Mouse (Mus musculus) liver, adult 2 months (tissue): Measurements from ENCODE around the gene Plekhs1. TPM values are rescaled to one million over a fixed set of nuclear protein-coding genes. Genes with fewer than 3 reads are reported as not detected.
"Not testable (repeated sequence)": the region's sequence is repeated elsewhere in the genome, so short reads cannot be mapped to it uniquely, and the experiment has no call there.

ENCODE experiments used
- DNase-seq: peaks from one replicate; pipeline ENCODE4 v3.0.0-alpha.2; 2011; ENCODE audit warnings: low read depth, low spot score; ENCODE audit errors: extremely low read depth
- H3K27ac ChIP-seq: fragments of 200-500 bp; replicated peaks from 2 replicates; pipeline ENCODE4 v1.5.1; 2012; ENCODE audit warnings: low read depth, mild to moderate bottlenecking, control low read depth, inconsistent platforms, low read length; ENCODE audit not compliant: insufficient read depth
- H3K27me3 ChIP-seq: fragments of 200-500 bp; 2 replicates; pipeline ENCODE4 v1.6.1; 2012; ENCODE audit warnings: mild to moderate bottlenecking, moderate library complexity, low read length, inconsistent platforms; ENCODE audit not compliant: control insufficient read depth, insufficient read depth
- H3K36me3 ChIP-seq: fragments of 200-500 bp; 2 replicates; pipeline ENCODE4 v1.6.1; 2012; ENCODE audit warnings: low read length, inconsistent platforms; ENCODE audit not compliant: control insufficient read depth, insufficient read depth
- H3K4me1 ChIP-seq: fragments of 200-500 bp; 2 replicates; pipeline ENCODE4 v1.6.1; 2011; ENCODE audit warnings: low read length; ENCODE audit not compliant: control insufficient read depth, insufficient read depth
- H3K4me3 ChIP-seq: fragments of 200-500 bp; 2 replicates; pipeline ENCODE4 v1.5.1; 2011; ENCODE audit warnings: low read depth, mild to moderate bottlenecking, control low read depth, low read length, moderate library complexity; ENCODE audit not compliant: insufficient read depth
- H3K79me2 ChIP-seq: fragments of 200-500 bp; 2 replicates; pipeline ENCODE4 v1.6.1; 2012; ENCODE audit warnings: inconsistent platforms, mild to moderate bottlenecking, low read length, moderate library complexity; ENCODE audit not compliant: control insufficient read depth, insufficient read depth
- H3K9ac ChIP-seq: fragments of 200-500 bp; 2 replicates; pipeline ENCODE4 v1.6.1; 2012; ENCODE audit warnings: low read depth, mild to moderate bottlenecking, control low read depth, inconsistent platforms, low read length
- CTCF ChIP-seq: fragments of 200-500 bp; IDR thresholded peaks from 2 replicates; pipeline ENCODE4 v1.5.1; 2011; ENCODE audit warnings: low read depth, low read length, control low read depth
- POLR2A ChIP-seq: fragments of 200-500 bp; IDR thresholded peaks from 2 replicates; pipeline ENCODE4 v1.6.1; 2011; ENCODE audit warnings: low read length, control low read depth; ENCODE audit not compliant: insufficient read depth; ENCODE audit errors: extremely low read depth
- WGBS: fragments of 180-500 bp; shearing (Covaris S2); methylation state at CpG from one replicate; pipeline ENCODE4 v1.1.7; 2018; 5-methylcytosine and 5-hydroxymethylcytosine counted together
- polyA plus RNA-seq: library from polyadenylated mRNA; depleted of rRNA; stranded (reverse); fragments of >200 nt; gene quantifications from 2 replicates; pipeline ENCODE4 v1.2.3, GENCODE M21; 2012
- total RNA-seq: library from RNA; depleted of rRNA; stranded (reverse); fragments of >200 nt; gene quantifications from 2 replicates; pipeline ENCODE4 v1.2.3, GENCODE M21; 2014

Plekhs1 gene
- total and polyA plus RNA-seq, 2 experiments: 0.07 TPM; not detected in 1

GRCm38 (mm10) chr19:56486926-56487325 lies 25.5 kb downstream of the Plekhs1 start:
- WGBS: 93% methylated on average over 7 of the region's 7 CpGs
- H3K4me1 ChIP-seq: peaks cover 2% of the 10 kb centered on the region

DNA sequence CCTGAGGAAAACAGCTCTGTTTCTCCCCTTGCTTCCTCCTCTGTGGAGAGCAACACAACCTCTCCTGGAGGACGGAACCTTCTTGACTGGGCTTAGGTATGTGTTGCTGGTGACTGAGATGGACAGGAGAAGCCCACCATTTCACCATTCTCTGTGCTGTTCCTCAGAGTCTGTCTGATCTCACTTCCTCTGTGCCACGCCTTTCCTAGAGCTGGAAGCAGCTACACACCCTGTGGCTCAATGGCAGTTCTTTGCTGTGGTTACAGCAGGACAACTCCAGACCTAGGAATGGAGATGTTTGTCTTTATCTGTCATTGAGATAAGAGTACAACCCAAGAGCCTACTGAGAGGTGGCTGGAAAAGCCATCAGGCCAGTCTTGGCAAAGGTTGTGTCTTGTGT lies 25.9 kb downstream of the Plekhs1 start:
- no peak for TF ChIP-seq POLR2A
- TF ChIP-seq CTCF: no peak
- Histone ChIP-seq H3K27ac (no peak overlapping the region), H3K79me2 (no peaks in the 10 kb centered on the region), H3K9ac (no peak overlapping the region), H3K4me3 (no peak overlapping the region), H3K4me1 (peaks cover 2% of the 10 kb centered on the region), H3K27me3 (no peaks in the 10 kb centered on the region), H3K36me3 (no peaks in the 10 kb centered on the region)
- DNase-seq: no peak
- WGBS: 100% methylated on average over 2 of the region's 2 CpGs

More at GRCm38 (mm10) chr19:56486926-56487325, 25.5 kb downstream of the Plekhs1 start:
- H3K9ac ChIP-seq: no peak overlapping the region
- no peaks in the 10 kb centered on the region for H3K27me3 ChIP-seq
- no peak overlapping the region for H3K27ac ChIP-seq
- no peak for TF ChIP-seq CTCF
- TF ChIP-seq POLR2A: no peak
- no peak for DNase-seq
- H3K79me2 ChIP-seq: no peaks in the 10 kb centered on the region
- H3K36me3 ChIP-seq: no peaks in the 10 kb centered on the region
- H3K4me3 ChIP-seq: no peak overlapping the region

DNA sequence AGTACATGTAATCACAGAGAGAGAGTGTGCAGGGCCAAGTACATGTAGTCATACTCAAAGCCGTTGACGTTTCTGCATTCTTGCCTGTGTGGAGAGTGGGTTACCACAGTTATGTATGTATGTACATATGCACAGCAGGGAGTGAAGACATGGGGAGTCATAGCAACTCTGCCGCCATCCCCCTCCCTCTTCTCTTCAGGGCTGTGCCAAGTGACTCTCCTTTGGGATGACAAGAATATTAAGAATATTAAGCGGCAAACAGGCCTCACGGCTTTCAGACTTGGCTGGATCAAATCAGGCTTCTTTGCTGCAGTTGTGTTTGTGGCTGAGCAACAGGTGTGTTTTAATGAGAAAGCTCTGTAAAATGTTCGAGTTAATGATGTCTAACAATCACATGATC lies 28.2 kb downstream of the Plekhs1 start:
- Histone ChIP-seq H3K4me3 (no peak overlapping the region), H3K27ac (no peak overlapping the region), H3K9ac (no peak overlapping the region), H3K4me1 (peaks cover 2% of the 10 kb centered on the region), H3K79me2 (no peaks in the 10 kb centered on the region), H3K36me3 (no peaks in the 10 kb centered on the region), H3K27me3 (no peaks in the 10 kb centered on the region)
- 89% methylated on average over 6 of the region's 6 CpGs for WGBS
- no peak for TF ChIP-seq CTCF
- no peak for TF ChIP-seq POLR2A
- DNase-seq: no peak

DNA sequence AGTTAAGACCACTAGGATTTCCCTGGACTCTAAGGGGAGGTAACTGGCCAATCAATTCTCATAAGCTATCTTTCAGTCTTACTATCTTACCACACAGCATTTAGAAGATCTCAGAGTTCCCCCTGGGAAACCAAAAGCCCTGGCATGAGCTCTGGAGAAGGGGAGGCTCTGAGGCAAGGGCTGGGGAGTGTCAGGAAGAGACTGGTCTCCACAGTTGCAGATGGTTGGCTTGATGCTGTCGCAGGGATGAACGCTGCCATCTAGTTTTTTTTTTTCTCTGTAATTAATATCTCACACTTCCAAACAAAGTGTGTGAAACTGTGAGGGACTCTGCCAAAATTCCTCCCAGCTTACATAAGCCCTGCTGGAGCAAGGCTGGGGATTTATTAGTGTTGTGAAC lies 32.7 kb downstream of the Plekhs1 start:
- not testable (repeated sequence) for H3K27me3 ChIP-seq, H3K27ac ChIP-seq, H3K9ac ChIP-seq, H3K36me3 ChIP-seq, H3K4me3 ChIP-seq, DNase-seq, H3K79me2 ChIP-seq, H3K4me1 ChIP-seq
- WGBS: no CpG with 5 or more reads among the region's 2 CpGs

GRCm38 (mm10) chr19:56503069-56503468 lies 41.6 kb downstream of the Plekhs1 start:
- not testable (repeated sequence) for H3K27me3 ChIP-seq, H3K36me3 ChIP-seq, H3K27ac ChIP-seq, H3K79me2 ChIP-seq, H3K9ac ChIP-seq, DNase-seq, H3K4me1 ChIP-seq, H3K4me3 ChIP-seq
- WGBS: no CpG with 5 or more reads among the region's 5 CpGs

DNA sequence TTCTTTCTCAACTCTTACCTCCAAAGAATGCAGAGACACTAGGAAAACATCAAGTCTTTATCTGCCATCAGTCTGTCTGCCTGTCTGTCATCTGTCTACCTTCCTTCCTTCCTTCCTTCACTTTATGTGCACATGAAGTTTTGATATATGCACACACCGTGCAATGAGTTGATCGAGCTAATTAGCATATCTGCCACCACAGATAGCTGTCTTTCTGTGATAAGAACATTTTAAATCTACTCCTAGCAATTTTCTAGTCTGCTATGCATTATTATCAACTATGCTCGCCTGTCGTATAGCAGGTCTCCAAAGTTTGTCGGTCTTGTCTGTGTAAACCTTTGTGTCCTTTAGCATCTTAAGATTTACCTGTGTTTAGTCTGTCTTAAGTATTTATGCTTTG lies 42.1 kb downstream of the Plekhs1 start:
- DNase-seq, H3K4me3 ChIP-seq: not testable (repeated sequence)
- no CpG with 5 or more reads among the region's 5 CpGs for WGBS

DNA sequence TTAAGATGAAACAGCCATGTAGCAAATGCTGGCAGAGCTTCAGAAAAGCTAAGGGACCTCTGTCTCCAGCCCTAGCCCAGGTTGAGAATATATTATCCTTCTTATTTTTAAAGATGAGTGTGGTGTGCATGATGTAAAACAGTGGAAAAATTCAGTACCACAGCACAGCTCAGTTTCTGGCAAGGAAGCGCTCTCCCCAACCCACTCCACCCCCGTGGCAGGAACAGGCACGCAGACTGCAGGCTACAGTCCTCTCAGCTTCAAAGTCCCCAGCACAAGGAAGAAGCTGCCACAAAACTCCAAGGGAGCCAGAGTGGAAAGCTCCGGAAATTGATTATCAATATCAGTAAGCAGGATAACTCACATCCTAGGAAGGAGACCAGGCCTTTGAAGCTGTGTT lies 49.8 kb downstream of the Plekhs1 start:
- H3K4me1 ChIP-seq, H3K4me3 ChIP-seq, H3K27me3 ChIP-seq, H3K79me2 ChIP-seq, DNase-seq, H3K27ac ChIP-seq, H3K9ac ChIP-seq, H3K36me3 ChIP-seq: not testable (repeated sequence)
- no CpG with 5 or more reads among the region's 4 CpGs for WGBS

More for the DNA sequence above, 42.1 kb downstream of the Plekhs1 start:
- not testable (repeated sequence) for H3K36me3 ChIP-seq, H3K27ac ChIP-seq, H3K27me3 ChIP-seq, H3K4me1 ChIP-seq, H3K9ac ChIP-seq, H3K79me2 ChIP-seq

DNA sequence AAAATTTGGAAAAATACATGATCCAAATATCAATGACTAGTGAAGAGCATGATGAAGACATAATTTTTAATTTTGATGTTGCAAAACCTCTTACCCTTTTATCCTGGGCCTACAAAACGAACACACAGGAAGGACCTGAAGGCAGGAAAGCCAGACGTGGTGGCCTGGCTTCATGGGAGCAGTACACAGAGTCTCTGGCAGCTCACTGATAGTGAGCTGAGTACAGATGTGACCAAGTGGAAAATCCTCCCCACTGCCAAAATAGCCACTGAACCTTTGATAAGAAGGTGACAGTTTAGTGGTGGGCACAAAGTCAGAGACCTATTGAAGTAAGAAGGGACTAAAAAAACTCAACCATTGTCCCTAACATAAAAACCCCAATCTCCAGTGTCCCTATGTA lies 52.1 kb downstream of the Plekhs1 start:
- WGBS: no CpG with 5 or more reads among the region's 2 CpGs
- DNase-seq: not testable (repeated sequence)

DNA sequence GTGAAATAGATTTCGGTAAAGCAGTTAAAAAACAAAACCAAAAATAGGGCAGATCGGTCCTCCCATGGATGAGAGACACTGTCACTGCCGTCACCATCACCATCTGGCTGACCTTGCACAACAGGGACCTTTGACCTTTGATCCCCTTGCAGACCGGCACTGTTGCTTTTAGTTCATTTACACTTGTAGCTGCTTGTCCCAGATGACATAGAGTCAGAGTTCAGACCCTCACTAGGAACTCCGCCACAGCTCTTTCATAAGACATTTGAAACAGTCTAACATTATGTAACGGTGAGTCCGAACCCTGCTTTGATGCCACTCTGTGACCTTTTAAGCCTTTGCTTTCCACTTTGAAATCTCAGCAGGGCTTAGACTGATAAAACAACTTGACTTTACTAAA lies 58.0 kb downstream of the Plekhs1 start:
- not testable (repeated sequence) for H3K27ac ChIP-seq, H3K4me1 ChIP-seq, H3K79me2 ChIP-seq, H3K4me3 ChIP-seq, H3K9ac ChIP-seq, H3K36me3 ChIP-seq, DNase-seq, H3K27me3 ChIP-seq
- WGBS: no CpG with 5 or more reads among the region's 7 CpGs

More for the DNA sequence above, 52.1 kb downstream of the Plekhs1 start:
- not testable (repeated sequence) for H3K4me1 ChIP-seq, H3K9ac ChIP-seq, H3K79me2 ChIP-seq, H3K4me3 ChIP-seq, H3K36me3 ChIP-seq, H3K27ac ChIP-seq, H3K27me3 ChIP-seq
